Mouse (Mus musculus) heart, embryonic 13.5 days (tissue): Measurements from ENCODE around the gene Ncoa3. TPM values are rescaled to one million over a fixed set of nuclear protein-coding genes. Genes with fewer than 3 reads are reported as not detected.

ENCODE experiments used
- ATAC-seq: fragments of 200-750 bp; cut with Nextera tagmentation; 2 replicates; pipeline ENCODE4 v1.8.0; 2017; ENCODE audit warnings: moderate TSS enrichment; ENCODE audit not compliant: insufficient number of reproducible peaks, low FRiP score, low TSS enrichment; ENCODE audit errors: extremely low read depth
- H3K27ac ChIP-seq: fragments of 300-500 bp; sonication (generic); replicated peaks from 2 replicates; pipeline ENCODE4 v1.5.1; 2015; ENCODE audit warnings: moderate library complexity, mild to moderate bottlenecking, inconsistent platforms
- H3K27me3 ChIP-seq: fragments of 300-500 bp; sonication (generic); replicated peaks from 2 replicates; pipeline ENCODE4 v1.6.1; 2015; ENCODE audit warnings: mild to moderate bottlenecking, inconsistent platforms
- H3K36me3 ChIP-seq: fragments of 300-500 bp; sonication (generic); 2 replicates; pipeline ENCODE4 v1.6.1; 2015; ENCODE audit warnings: mild to moderate bottlenecking, inconsistent platforms
- H3K4me1 ChIP-seq: fragments of 300-500 bp; sonication (generic); 2 replicates; pipeline ENCODE4 v1.6.1; 2015; ENCODE audit warnings: inconsistent platforms
- H3K4me2 ChIP-seq: fragments of 300-500 bp; sonication (generic); 2 replicates; pipeline ENCODE4 v1.6.1; 2015; ENCODE audit warnings: inconsistent platforms, mild to moderate bottlenecking, moderate library complexity
- H3K4me3 ChIP-seq: fragments of 300-500 bp; sonication (generic); 2 replicates; pipeline ENCODE4 v1.5.1; 2015; ENCODE audit warnings: moderate library complexity, mild to moderate bottlenecking, inconsistent platforms
- H3K9ac ChIP-seq: fragments of 300-500 bp; sonication (generic); 2 replicates; pipeline ENCODE4 v1.6.1; 2015; ENCODE audit warnings: inconsistent platforms, mild to moderate bottlenecking, moderate library complexity
- H3K9me3 ChIP-seq: fragments of 300-500 bp; sonication (generic); 2 replicates; pipeline ENCODE4 v1.6.1; 2016; ENCODE audit warnings: inconsistent platforms
- WGBS: fragments of 180-500 bp; shearing (Covaris S2); methylation state at CpG from one replicate; pipeline ENCODE4 v1.1.7; 2015; ENCODE audit warnings: mixed read lengths; 5-methylcytosine and 5-hydroxymethylcytosine counted together
- polyA plus RNA-seq: library from polyadenylated mRNA; unstranded; fragments of >200 nt; fragmentation: Nextera tagmentation; extraction: Ambion mirVana; gene quantifications from 2 replicates; pipeline ENCODE4 v1.2.1, GENCODE M21; 2015

The Ncoa3 gene
- polyA plus RNA-seq, 1 experiment from 2014 or later = 11.2 TPM

DNA sequence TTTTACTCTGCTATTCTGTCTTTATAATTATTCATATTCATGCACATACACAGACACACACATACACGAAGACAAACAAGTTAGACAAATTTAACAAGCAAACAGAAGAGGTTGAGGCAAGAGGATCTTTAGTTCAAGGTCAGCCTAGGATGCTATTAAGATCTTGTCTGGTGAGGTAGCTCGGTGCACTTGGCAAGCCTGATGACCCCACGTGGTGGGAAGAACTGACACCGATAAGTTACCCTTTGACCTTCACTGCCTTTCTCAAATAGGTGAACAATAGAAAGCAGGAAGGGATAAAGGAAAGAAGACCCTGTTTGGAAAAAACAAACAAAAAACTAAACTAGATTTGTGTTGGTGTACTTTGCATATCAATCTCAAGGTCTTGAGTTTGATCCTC is 10.0 kb downstream of the Ncoa3 start:
- Histone ChIP-seq H3K27ac (no peak overlapping the region), H3K27me3 (no peaks in the 10 kb centered on the region), H3K4me3 (no peak overlapping the region), H3K4me1 (peaks cover 38% of the 10 kb centered on the region), H3K9ac (no peak overlapping the region), H3K9me3 (no peaks in the 10 kb centered on the region), H3K4me2 (no peak overlapping the region), H3K36me3 (no peaks in the 10 kb centered on the region)
- ATAC-seq = no peak
- 52% methylated on average over 4 of the region's 4 CpGs for WGBS

DNA sequence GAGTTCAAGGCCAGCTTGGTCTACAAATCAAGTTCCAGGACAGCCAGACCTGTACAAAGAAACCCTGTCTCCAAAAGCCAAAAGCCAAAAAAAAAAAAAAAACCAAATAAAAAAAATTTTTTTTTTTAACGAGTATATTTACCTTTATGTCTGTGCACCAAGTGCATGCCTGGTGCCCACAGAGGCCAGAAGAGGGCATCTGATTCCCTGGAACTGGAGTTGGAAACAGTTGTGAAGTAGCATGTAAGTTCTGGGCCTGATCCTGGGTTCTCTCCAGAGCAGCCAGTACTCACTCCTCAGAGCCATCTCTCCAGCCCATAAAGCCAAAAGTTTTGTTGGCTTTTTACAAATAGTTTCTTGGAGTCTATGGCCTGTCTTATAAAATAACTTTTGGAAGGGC is 10.6 kb downstream of the Ncoa3 start:
- Histone ChIP-seq H3K36me3 (no peaks in the 10 kb centered on the region), H3K4me3 (no peak overlapping the region), H3K27me3 (no peaks in the 10 kb centered on the region), H3K9ac (no peak overlapping the region), H3K27ac (no peak overlapping the region), H3K9me3 (no peaks in the 10 kb centered on the region), H3K4me2 (no peak overlapping the region), H3K4me1 (peaks cover 37% of the 10 kb centered on the region)
- 64% methylated on average over 1 of the region's 1 CpGs for WGBS
- no peak for ATAC-seq

DNA sequence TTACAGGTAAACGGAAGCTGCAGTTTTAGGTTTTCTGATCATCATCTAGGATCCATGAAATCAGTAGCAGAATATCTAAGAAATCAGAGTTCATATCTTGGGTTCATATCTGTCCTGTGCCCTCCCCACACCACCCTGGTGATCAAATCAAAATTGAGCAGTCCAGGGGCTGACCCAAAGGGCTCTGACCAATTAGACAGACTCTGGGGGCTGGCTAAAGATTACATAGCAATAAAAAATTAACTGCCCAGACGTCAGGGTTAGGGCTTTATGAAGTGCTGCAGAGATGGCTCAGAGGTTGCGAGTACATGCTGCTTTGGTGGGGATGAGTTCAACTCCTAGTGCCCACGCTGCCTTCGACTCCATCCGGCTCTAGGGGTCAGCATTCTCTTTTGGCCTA is 14.6 kb downstream of the Ncoa3 start:
- H3K9me3 ChIP-seq = no peaks in the 10 kb centered on the region
- WGBS = 70% methylated on average over 6 of the region's 6 CpGs
- no peak overlapping the region for H3K4me3 ChIP-seq
- H3K9ac ChIP-seq = no peak overlapping the region
- no peak overlapping the region for H3K4me2 ChIP-seq
- ATAC-seq = no peak
- H3K36me3 ChIP-seq = no peaks in the 10 kb centered on the region
- no peak overlapping the region for H3K27ac ChIP-seq
- H3K27me3 ChIP-seq = no peaks in the 10 kb centered on the region
- peaks cover 37% of the 10 kb centered on the region for H3K4me1 ChIP-seq

DNA sequence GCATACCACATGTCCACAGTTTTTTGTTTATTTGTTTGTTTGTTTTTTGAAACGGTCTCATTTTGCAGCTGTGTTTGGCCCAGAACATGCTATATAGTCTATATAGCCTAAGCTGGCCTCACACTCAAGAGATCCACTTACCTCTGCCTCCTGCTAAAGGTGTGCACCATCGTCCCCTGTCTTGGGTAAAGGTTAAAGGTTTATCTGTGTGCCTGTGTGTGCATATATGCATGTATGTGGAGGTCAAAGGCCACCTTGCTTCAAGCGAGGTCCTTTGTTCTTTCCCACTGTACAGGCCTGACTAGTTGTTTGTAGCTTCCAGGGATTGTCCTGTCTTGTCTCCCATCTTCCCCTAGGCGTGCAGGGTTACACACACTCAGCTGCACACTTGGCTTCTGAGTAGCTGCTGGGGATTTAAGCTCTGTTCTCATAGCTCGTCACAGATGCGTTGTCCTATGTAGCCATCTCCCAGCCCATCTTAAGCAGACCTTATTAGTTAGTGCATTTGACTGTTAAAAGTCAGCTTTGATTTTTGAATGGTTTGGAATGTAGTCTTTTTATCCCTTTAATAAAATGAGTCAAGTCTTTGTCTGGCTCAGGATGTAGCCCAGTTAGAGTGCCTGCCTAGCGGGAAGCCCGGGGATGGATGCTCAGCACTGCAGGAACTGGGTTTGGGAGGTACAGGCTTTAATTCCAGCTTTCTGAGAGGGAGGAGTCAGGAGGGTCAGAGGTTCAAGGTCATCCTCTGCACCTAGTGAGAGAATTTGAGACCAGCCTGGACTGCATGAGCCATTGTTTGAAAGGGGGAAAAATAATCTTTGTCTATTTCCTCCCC is 16.3 kb downstream of the Ncoa3 start:
- WGBS = 63% methylated on average over 8 of the region's 8 CpGs
- Histone ChIP-seq H3K4me3 (no peak overlapping the region), H3K36me3 (no peaks in the 10 kb centered on the region), H3K9me3 (no peaks in the 10 kb centered on the region), H3K9ac (peak overlapping the region; percentile 15; the same call in 1 of the 2 replicates), H3K4me1 (peaks cover 49% of the 10 kb centered on the region), H3K27ac (peak overlapping the region; percentile 46), H3K27me3 (no peaks in the 10 kb centered on the region), H3K4me2 (no peak overlapping the region)
- no peak; the same call in 1 of the 2 replicates for ATAC-seq

DNA sequence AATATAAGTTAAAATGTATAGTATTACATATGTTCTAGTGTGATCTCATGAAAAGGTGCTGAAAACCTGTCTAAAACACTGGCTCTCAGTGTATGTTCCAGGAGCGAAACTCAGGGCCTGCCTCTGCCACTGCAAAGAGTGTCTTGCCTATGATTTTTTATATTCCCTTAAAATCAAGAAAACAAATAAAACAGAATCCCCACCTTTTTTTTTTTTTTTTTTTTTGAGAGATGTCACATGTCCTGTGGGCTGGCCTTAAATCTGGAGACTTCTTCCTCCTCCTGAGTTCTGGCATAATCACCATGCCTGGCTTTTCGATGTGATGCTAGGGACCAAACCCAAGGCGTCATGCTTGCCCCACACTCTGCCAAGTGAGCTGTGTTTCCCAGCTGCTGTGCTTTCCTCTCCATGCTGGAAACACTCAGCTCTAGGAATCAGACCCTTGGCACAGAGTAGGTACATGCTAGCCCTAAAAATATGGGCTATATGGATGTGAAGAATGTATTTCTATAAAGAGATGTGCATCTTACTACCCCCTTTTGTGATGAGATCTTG is 17.0 kb downstream of the Ncoa3 start:
- Histone ChIP-seq H3K4me2 (no peak overlapping the region), H3K27me3 (no peaks in the 10 kb centered on the region), H3K4me3 (no peak overlapping the region), H3K9ac (peak overlapping the region; percentile 62; the same call in 1 of the 2 replicates), H3K9me3 (no peaks in the 10 kb centered on the region), H3K36me3 (no peaks in the 10 kb centered on the region), H3K4me1 (peaks cover 49% of the 10 kb centered on the region), H3K27ac (peak overlapping the region; percentile 62)
- 61% methylated on average over 3 of the region's 3 CpGs for WGBS
- no peak for ATAC-seq

DNA sequence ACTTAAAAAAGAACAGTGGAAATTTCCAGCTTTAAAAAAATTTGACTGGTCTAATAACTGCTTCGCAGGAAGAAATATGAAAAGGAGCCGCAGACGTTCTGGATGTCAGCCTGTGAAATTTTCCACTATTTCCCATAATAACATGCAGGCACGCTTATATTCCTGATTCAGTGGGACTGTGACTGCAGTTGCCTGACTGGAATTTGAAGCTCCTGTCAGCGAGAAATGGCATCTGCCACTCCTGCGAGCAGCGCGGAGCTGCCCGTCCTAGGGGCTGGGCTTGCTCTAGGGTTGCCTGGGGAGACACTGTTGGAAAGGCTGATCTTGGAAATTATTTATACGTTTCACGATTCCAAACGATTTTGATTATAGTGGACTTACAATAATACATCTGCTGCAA is 17.9 kb downstream of the Ncoa3 start:
- Histone ChIP-seq H3K9ac (peak overlapping the region; percentile 62; the same call in 1 of the 2 replicates), H3K27ac (peak overlapping the region; percentile 62; the same call in 1 of the 2 replicates), H3K4me1 (peaks cover 49% of the 10 kb centered on the region), H3K4me3 (no peak overlapping the region), H3K9me3 (no peaks in the 10 kb centered on the region), H3K4me2 (peak overlapping the region; percentile 43), H3K36me3 (no peaks in the 10 kb centered on the region), H3K27me3 (no peaks in the 10 kb centered on the region)
- WGBS = 39% methylated on average over 12 of the region's 12 CpGs
- no peak for ATAC-seq

DNA sequence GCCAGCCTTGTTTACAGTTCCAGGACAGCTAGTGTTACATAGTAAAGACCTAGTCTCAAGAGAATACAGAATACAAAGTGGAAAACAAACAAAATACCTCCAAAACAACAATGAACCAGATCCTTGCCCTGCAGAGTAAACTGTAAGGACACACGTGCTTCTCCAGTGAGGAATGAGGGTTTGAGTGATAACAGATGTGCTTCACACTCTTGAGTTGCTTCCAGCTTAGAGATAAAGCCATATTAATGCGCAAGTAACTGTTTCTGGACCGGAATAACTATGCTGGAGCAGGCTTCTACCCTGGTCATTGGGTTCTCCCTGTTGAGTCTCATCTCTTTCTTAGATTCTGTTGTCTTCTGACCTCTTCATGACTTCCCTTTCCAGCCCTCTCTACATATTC is 19.0 kb downstream of the Ncoa3 start:
- 16% methylated on average over 3 of the region's 3 CpGs for WGBS
- ATAC-seq = no peak
- H3K9me3 ChIP-seq = no peaks in the 10 kb centered on the region
- H3K27me3 ChIP-seq = no peaks in the 10 kb centered on the region
- H3K36me3 ChIP-seq = no peaks in the 10 kb centered on the region
- H3K4me1 ChIP-seq = peaks cover 51% of the 10 kb centered on the region
- peak overlapping the region; percentile 86 for H3K27ac ChIP-seq
- H3K9ac ChIP-seq = peak overlapping the region; percentile 70
- H3K4me3 ChIP-seq = no peak overlapping the region
- peak overlapping the region; percentile 51 for H3K4me2 ChIP-seq

DNA sequence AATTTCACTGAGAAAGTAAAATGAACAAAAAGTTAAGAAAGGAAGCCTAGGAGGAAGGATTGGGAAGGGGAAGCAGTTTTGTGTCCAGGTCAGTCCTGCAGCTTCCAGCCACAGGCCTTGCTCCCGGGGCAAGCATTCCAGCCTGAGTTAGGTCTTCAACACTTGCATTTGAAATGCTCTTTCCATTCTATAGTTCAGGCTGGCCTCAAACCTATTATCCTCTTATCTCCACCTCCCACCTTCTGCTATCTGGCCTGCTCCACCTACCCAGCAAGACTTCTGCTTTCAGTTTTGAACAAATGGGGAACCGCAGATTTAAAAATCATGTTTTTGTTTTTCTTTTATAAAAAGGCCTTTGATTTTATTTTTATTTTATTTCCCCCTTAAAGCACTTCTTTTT is 19.7 kb downstream of the Ncoa3 start:
- peak overlapping the region; percentile 52; the same call in 1 of the 2 replicates for H3K9ac ChIP-seq
- no peaks in the 10 kb centered on the region for H3K9me3 ChIP-seq
- no peak overlapping the region for H3K4me3 ChIP-seq
- peak overlapping the region; percentile 51 for H3K4me2 ChIP-seq
- no peaks in the 10 kb centered on the region for H3K36me3 ChIP-seq
- peak overlapping the region; percentile 86 for H3K27ac ChIP-seq
- H3K27me3 ChIP-seq = no peaks in the 10 kb centered on the region
- no peak for ATAC-seq
- 21% methylated on average over 2 of the region's 2 CpGs for WGBS
- peaks cover 55% of the 10 kb centered on the region for H3K4me1 ChIP-seq

DNA sequence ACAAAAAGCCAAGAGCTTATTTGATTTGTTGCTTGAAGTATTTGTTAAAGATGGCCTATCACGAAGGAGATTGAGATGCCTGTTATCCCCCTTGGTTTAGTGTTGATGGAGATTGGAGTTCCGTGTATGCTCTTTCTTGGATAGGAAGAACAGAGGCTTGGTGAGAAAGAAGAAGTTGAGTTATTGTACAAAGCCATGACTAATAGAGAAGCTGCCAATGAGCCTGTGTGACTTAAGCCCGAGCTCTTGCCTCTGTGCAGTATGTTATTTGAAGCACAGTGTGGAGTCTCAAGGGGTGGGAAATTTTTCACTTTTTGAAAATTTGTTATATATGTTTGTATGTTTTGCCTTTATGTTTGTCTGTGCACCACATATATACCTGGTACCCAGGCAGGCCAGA is 26.3 kb downstream of the Ncoa3 start:
- ATAC-seq = no peak
- 84% methylated on average over 3 of the region's 3 CpGs for WGBS
- H3K9me3 ChIP-seq = no peaks in the 10 kb centered on the region
- H3K36me3 ChIP-seq = no peaks in the 10 kb centered on the region
- no peak overlapping the region for H3K4me3 ChIP-seq
- peaks cover 47% of the 10 kb centered on the region for H3K4me1 ChIP-seq
- H3K27ac ChIP-seq = no peak overlapping the region
- H3K9ac ChIP-seq = no peak overlapping the region
- no peaks in the 10 kb centered on the region for H3K27me3 ChIP-seq
- no peak overlapping the region for H3K4me2 ChIP-seq

DNA sequence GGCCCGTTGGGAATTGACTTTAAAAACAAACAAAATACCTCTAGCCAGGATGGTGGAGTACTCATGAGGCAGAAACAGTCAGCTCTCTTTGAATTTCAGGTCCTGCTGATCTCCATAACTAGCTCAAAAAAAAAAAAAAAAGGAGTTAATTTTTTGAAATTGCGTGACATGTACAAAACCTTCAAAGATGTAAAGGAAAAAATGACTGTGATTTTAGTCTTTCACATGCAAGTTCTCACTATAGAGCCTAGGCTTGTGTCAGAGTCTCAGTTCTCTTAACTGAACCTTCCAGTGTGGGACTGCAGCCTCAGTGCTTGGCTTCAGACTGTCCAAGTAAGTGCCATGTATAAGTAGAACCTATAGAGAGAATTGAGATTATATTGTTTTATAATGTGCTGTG is 27.6 kb downstream of the Ncoa3 start:
- WGBS = 72% methylated on average over 2 of the region's 2 CpGs
- H3K9me3 ChIP-seq = no peaks in the 10 kb centered on the region
- H3K36me3 ChIP-seq = no peaks in the 10 kb centered on the region
- peaks cover 47% of the 10 kb centered on the region for H3K4me1 ChIP-seq
- no peaks in the 10 kb centered on the region for H3K27me3 ChIP-seq
- no peak overlapping the region for H3K4me2 ChIP-seq
- no peak overlapping the region for H3K9ac ChIP-seq
- no peak for ATAC-seq
- H3K27ac ChIP-seq = no peak overlapping the region
- no peak overlapping the region for H3K4me3 ChIP-seq

DNA sequence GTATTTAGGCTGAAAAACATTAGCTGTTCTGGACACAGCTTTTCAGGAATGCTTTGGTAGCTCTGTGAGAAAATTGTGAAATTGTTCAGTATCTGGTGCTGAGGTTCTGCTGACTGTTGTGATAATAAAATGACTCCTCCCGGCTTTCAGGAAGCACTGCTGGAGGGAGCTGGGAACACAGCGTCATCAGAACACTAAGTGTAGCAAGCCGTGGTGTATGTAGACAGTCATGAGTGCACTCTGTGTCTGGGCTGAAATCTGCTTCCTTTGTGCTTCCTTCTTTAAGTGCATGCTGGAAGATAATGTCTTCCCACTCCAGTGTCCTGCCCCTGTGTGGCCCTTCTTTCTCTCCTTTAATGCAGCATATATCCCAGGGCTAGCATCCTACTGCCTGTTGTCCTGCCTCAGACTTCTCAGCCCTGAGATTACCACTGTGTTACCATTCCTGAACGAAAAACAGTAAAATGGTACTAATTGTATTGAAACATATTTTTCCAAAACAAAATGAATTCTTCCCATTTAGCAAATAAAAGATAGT is 28.7 kb downstream of the Ncoa3 start:
- Histone ChIP-seq H3K4me1 (peaks cover 52% of the 10 kb centered on the region), H3K36me3 (no peaks in the 10 kb centered on the region), H3K4me3 (no peak overlapping the region), H3K9me3 (no peaks in the 10 kb centered on the region), H3K9ac (peak overlapping the region; percentile 14; the same call in 1 of the 2 replicates), H3K4me2 (peak overlapping the region; percentile 37), H3K27ac (peak overlapping the region; percentile 85), H3K27me3 (no peaks in the 10 kb centered on the region)
- WGBS = 21% methylated on average over 4 of the region's 4 CpGs
- ATAC-seq = no peak
